Mouse (Mus musculus) kidney, postnatal 0 days (tissue): ENCODE measurements around the gene Gm20388. TPM values are rescaled to one million over a fixed set of nuclear protein-coding genes. Genes with fewer than 3 reads are reported as not detected.
A peak's percentile ranks its signal among the peaks of the same experiment; 100 is the strongest.

Experiments used
- ATAC-seq: fragments of 200-750 bp; cut with Nextera tagmentation; replicated peaks from 2 replicates; pipeline ENCODE4 v1.8.0; 2017; ENCODE audit warnings: low read depth, moderate number of reproducible peaks, moderate TSS enrichment, moderate library complexity; ENCODE audit not compliant: low FRiP score
- DNase-seq: peaks from one replicate; pipeline ENCODE4 v3.0.0-alpha.2; 2016; ENCODE audit warnings: low spot score
- H3K27ac ChIP-seq: fragments of 300-500 bp; sonication (generic); 2 replicates; pipeline ENCODE4 v1.5.1; 2014; ENCODE audit warnings: mild to moderate bottlenecking
- H3K27me3 ChIP-seq: fragments of 300-500 bp; sonication (generic); 2 replicates; pipeline ENCODE4 v1.6.1; 2014; ENCODE audit warnings: low read length, mixed read lengths; ENCODE audit not compliant: insufficient read depth
- H3K36me3 ChIP-seq: fragments of 300-500 bp; sonication (generic); 2 replicates; pipeline ENCODE4 v1.6.1; 2014; ENCODE audit warnings: low read length, mixed read lengths; ENCODE audit not compliant: insufficient read depth
- H3K4me1 ChIP-seq: fragments of 300-500 bp; sonication (generic); replicated peaks from 2 replicates; pipeline ENCODE4 v1.6.1; 2014; ENCODE audit warnings: antibody characterized with exemption, low read length, mixed read lengths; ENCODE audit not compliant: insufficient read depth
- H3K4me2 ChIP-seq: fragments of 300-500 bp; sonication (generic); 2 replicates; pipeline ENCODE4 v1.6.1; 2014; ENCODE audit warnings: mild to moderate bottlenecking, low read length, moderate library complexity, mixed read lengths
- H3K4me3 ChIP-seq: fragments of 300-500 bp; sonication (generic); replicated peaks from 2 replicates; pipeline ENCODE4 v1.5.1; 2014; ENCODE audit warnings: low read depth, low read length
- H3K9ac ChIP-seq: fragments of 300-500 bp; sonication (generic); 2 replicates; pipeline ENCODE4 v1.6.1; 2014; ENCODE audit warnings: low read depth, low read length
- H3K9me3 ChIP-seq: fragments of 300-500 bp; sonication (generic); replicated peaks from 2 replicates; pipeline ENCODE4 v1.6.1; 2016; ENCODE audit warnings: low read length, inconsistent platforms, mixed read lengths
- CTCF ChIP-seq: IDR thresholded peaks from 2 replicates; pipeline ENCODE4 v1.5.1; 2016; ENCODE audit warnings: antibody characterized with exemption, low read depth, mild to moderate bottlenecking, moderate library complexity
- WGBS: fragments of 180-500 bp; shearing (Covaris S2); extraction: QIAGEN DNeasy Blood & Tissue Kit; methylation state at CpG from one replicate; pipeline ENCODE4 v1.1.7; 2014; 5-methylcytosine and 5-hydroxymethylcytosine counted together
- polyA plus RNA-seq: library from polyadenylated mRNA; unstranded; fragments of >200 nt; fragmentation: Nextera tagmentation; extraction: Ambion mirVana; gene quantifications from 2 replicates; pipeline ENCODE4 v1.2.1, GENCODE M21; 2015

Gm20388 gene
- polyA plus RNA-seq, 1 experiment from 2014 or later, result not detected

DNA sequence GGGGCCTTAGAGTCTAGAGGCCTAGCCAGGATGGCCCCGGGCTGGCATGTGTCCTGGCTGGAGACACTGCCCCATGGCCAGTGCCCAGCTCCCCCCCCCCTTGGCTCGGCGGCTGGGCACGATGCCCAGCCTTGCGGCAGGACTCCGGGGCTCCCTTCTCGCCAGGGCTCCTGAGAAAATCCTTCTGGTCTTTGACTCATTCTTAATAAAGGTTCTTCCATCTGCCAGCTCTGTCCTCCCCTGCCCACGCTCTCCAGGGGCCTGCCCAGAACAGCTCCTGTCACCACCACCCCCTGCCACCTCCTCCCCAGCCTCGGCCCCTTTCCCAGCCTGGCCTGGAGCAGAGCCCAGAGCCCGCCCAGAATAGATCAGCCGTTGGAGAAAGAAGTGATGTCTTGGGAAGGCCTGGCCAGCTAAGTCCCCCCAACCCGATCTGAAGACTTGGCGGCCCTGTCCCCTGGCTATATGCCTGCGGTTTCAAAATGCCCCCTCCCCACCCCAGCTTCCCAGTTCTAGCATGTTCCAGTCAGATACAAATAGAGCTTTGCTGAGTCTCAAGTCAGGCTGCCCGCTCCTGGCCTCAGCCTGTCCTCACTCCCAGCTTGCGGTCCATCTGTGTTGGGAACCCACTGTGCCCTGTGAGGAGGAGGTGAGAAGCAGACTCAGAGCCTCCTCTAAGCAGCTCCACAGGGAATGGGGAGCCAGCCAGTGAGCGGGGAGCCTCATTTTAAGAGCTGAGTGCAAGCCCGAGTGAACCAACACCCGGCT, 472.0 kb downstream of the Gm20388 start:
- 47% methylated on average over 19 of the region's 19 CpGs for WGBS
- peak; percentile 48 for DNase-seq
- H3K27me3 ChIP-seq, result no peaks in the 10 kb centered on the region
- no peak overlapping the region for H3K27ac ChIP-seq
- 0 out of 2 replicates have a peak overlapping the region, but pooled peaks have one; percentile 23 for H3K9ac ChIP-seq
- no peak overlapping the region for H3K4me2 ChIP-seq
- ATAC-seq, result no peak
- H3K36me3 ChIP-seq, result no peaks in the 10 kb centered on the region
- no peak for TF ChIP-seq CTCF
- H3K9me3 ChIP-seq, result no peaks in the 10 kb centered on the region
- no peak overlapping the region for H3K4me3 ChIP-seq
- peaks cover 21% of the 10 kb centered on the region; the same call in 1 of the 2 replicates for H3K4me1 ChIP-seq

DNA sequence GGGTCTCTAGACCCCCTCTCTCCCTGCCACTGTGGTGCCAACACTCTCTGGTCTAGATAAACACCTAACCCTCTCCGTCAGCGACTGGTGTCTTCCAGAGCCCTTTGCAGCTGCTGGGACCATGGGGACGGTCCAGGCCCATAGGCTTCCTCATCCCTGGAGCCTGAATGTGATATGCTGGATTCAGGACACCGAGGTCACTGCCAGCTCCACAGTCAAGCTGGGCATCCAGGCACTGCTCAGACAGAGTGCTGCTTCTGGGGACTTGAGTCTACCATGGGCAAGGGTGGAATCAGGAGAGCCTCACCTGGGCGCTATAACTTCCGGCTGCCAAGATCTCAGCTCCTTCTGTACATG, 472.5 kb downstream of the Gm20388 start:
- Histone ChIP-seq H3K9ac (0 out of 2 replicates have a peak overlapping the region, but pooled peaks have one; percentile 23), H3K27ac (no peak overlapping the region), H3K4me3 (no peak overlapping the region), H3K27me3 (no peaks in the 10 kb centered on the region), H3K9me3 (no peaks in the 10 kb centered on the region), H3K4me1 (peaks cover 19% of the 10 kb centered on the region; the same call in 1 of the 2 replicates), H3K36me3 (no peaks in the 10 kb centered on the region), H3K4me2 (no peak overlapping the region)
- 68% methylated on average over 6 of the region's 6 CpGs for WGBS
- no peak for DNase-seq
- no peak for TF ChIP-seq CTCF
- ATAC-seq, result no peak

DNA sequence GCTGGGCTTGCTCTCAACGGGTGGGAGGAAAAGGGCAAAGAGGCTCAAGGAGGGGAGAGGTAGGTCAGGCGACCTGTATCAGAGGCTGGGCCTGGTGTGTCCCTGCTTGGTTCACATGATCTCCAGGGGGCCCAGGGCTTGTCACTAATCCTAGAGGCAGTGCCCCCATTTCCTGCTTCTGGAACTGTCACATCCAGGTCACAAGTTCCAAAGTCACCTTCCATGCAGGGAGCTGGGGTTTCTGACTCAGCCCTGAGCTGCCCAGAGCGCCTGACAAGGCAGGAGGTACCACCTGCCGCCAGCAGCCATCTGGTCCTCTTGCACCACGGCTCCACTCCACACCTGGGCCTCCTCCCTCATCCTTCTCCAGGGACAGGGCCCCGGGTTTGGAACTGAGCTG, 473.1 kb downstream of the Gm20388 start:
- peaks cover 14% of the 10 kb centered on the region; the same call in 1 of the 2 replicates for H3K4me1 ChIP-seq
- no peak overlapping the region for H3K27ac ChIP-seq
- 0 out of 2 replicates have a peak, but pooled peaks have one; percentile 10 for ATAC-seq
- no peaks in the 10 kb centered on the region for H3K9me3 ChIP-seq
- no peaks in the 10 kb centered on the region for H3K36me3 ChIP-seq
- no peak overlapping the region for H3K4me3 ChIP-seq
- TF ChIP-seq CTCF, result no peak
- no peaks in the 10 kb centered on the region for H3K27me3 ChIP-seq
- DNase-seq, result no peak
- H3K4me2 ChIP-seq, result no peak overlapping the region
- 37% methylated on average over 6 of the region's 6 CpGs for WGBS
- no peak overlapping the region for H3K9ac ChIP-seq

DNA sequence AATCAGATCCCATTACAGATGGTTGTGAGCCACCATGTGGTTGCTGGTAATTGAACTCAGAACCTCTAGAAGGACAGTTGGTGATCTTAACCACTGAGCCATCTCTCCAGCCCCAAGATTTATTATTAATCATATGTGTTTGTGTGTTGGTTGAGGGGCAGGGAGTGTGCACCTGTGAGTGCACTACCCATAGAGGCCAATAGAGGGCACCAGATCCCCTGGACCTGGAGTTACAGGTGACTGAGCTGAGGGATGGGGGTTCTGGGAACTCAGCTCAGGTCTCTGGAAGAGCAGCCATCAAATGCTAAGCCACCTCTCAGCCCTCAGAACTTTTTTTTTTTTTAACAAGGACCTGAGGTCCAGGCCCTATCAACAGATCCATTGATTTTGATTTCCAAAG, 474.1 kb downstream of the Gm20388 start:
- no peak overlapping the region for H3K9ac ChIP-seq
- no peak overlapping the region for H3K4me2 ChIP-seq
- DNase-seq (no peak), ATAC-seq (no peak)
- H3K27me3 ChIP-seq, result no peaks in the 10 kb centered on the region
- no peak overlapping the region for H3K4me3 ChIP-seq
- no peaks in the 10 kb centered on the region for H3K9me3 ChIP-seq
- TF ChIP-seq CTCF, result peak; percentile 42
- peaks cover 14% of the 10 kb centered on the region; the same call in 1 of the 2 replicates for H3K4me1 ChIP-seq
- no peak overlapping the region for H3K27ac ChIP-seq
- no peaks in the 10 kb centered on the region for H3K36me3 ChIP-seq

DNA sequence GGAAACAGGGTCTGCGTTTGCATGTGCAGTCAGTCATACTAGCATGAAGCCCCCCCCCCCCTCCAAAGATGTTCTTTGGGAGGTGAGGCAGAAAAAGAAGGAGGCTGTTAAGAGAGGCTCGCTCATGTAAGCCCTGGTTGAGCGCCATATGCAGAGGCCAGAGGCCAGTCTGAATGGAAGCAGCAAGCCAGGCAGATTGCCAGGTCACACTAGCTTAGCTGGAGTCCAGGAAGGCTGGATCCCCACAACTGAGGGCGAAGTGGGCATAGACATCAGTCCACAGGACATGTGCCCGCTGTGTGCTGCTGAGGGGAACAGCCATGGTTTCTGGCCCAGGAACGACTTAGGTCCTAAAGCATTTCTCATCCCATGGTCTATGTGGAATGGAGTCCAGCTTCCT, 477.6 kb downstream of the Gm20388 start:
- H3K36me3 ChIP-seq, result no peaks in the 10 kb centered on the region
- H3K9ac ChIP-seq, result no peak overlapping the region
- no peak overlapping the region for H3K4me2 ChIP-seq
- DNase-seq (no peak), ATAC-seq (no peak)
- TF ChIP-seq CTCF, result no peak
- no peaks in the 10 kb centered on the region for H3K9me3 ChIP-seq
- no peak overlapping the region for H3K27ac ChIP-seq
- H3K27me3 ChIP-seq, result no peaks in the 10 kb centered on the region
- 81% methylated on average over 6 of the region's 6 CpGs for WGBS
- peaks cover 6% of the 10 kb centered on the region; the same call in 1 of the 2 replicates for H3K4me1 ChIP-seq
- no peak overlapping the region for H3K4me3 ChIP-seq

DNA sequence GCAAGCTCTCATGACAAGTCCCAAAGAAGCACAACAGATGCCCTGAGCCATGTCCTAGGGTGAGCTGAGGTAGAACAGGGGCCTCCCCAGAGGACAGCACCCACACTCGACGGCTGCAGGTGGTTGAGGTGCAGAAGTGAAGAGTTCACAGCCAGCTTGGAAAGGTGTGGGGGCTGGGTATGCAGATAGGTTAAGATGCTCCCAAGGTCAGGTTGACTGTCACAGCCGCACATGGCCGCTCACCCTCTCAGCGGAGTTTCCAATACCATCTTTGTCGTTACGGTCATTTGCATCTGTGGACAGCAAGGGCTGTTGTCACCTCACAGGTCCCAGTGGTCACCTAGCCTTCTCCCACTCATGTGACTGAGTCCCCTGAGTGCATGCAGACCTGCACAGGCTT, 480.0 kb downstream of the Gm20388 start:
- DNase-seq (no peak), ATAC-seq (no peak)
- Histone ChIP-seq H3K27ac (no peak overlapping the region), H3K27me3 (no peaks in the 10 kb centered on the region), H3K4me3 (no peak overlapping the region), H3K4me1 (peaks cover 3% of the 10 kb centered on the region; the same call in 1 of the 2 replicates), H3K9ac (no peak overlapping the region), H3K9me3 (no peaks in the 10 kb centered on the region), H3K4me2 (no peak overlapping the region), H3K36me3 (no peaks in the 10 kb centered on the region)
- 72% methylated on average over 7 of the region's 7 CpGs for WGBS
- no peak for TF ChIP-seq CTCF
